Mouse (Mus musculus): ENCODE measurements around the gene Haao.

DNA sequence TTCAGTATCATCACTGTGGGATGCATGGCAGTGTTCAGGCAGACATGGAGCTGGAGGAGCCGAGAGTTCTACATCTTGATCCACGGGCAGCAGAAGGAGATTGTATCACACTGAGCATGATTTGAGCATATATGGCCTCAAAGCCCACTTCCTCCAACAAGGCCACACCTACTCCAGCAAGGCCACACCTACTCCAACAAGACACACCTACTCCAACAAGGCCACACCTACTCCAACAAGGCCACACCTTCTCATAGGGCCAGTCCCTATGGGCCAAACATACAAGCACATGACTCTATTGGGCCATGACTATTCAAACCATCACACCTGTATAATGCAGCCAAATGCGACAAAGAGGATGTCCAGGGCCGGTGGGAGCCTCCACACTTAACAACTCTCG is 23.6 kb upstream of the Haao start:
- TF ChIP-seq CTCF (IDR thresholded peaks at IDR 0.05; ENCODE audit: low read depth), result no peak
- TF ChIP-seq EP300 (IDR thresholded peaks at IDR 0.05; ENCODE audit: low read depth), result no peak
